Mouse (Mus musculus) forebrain, embryonic 10.5 days (tissue): ENCODE data around the gene Dnajc22. TPM values are rescaled to one million over a fixed set of nuclear protein-coding genes. Genes with fewer than 3 reads are reported as not detected.
A peak's percentile ranks its signal among the peaks of the same experiment; 100 is the strongest.

Experiments
- DNase-seq: peaks from one replicate; pipeline ENCODE4 v3.0.0-alpha.2; 2017; ENCODE audit warnings: low spot score; ENCODE audit errors: extremely low spot score
- H3K27ac ChIP-seq: fragments of 300-500 bp; sonication (generic); 2 replicates; pipeline ENCODE4 v1.5.1; 2016; ENCODE audit warnings: mild to moderate bottlenecking
- H3K27me3 ChIP-seq: fragments of 300-500 bp; sonication (generic); 2 replicates; pipeline ENCODE4 v1.6.1; 2016; ENCODE audit warnings: mild to moderate bottlenecking; ENCODE audit not compliant: poor library complexity, severe bottlenecking
- H3K36me3 ChIP-seq: fragments of 300-500 bp; sonication (generic); replicated peaks from 2 replicates; pipeline ENCODE4 v1.6.1; 2016; ENCODE audit warnings: mild to moderate bottlenecking, moderate library complexity
- H3K4me1 ChIP-seq: fragments of 300-500 bp; sonication (generic); 2 replicates; pipeline ENCODE4 v1.6.1; 2016
- H3K4me3 ChIP-seq: fragments of 300-500 bp; sonication (generic); 2 replicates; pipeline ENCODE4 v1.5.1; 2016; ENCODE audit warnings: mild to moderate bottlenecking, moderate library complexity
- H3K9me3 ChIP-seq: fragments of 300-500 bp; sonication (generic); 2 replicates; pipeline ENCODE4 v1.6.1; 2016; ENCODE audit warnings: mild to moderate bottlenecking, moderate library complexity
- WGBS: fragments of 180-500 bp; shearing (Covaris S2); methylation state at CpG from one replicate; pipeline ENCODE4 v1.1.7; 2016; 5-methylcytosine and 5-hydroxymethylcytosine counted together
- polyA plus RNA-seq: library from polyadenylated mRNA; unstranded; fragments of >200 nt; fragmentation: Nextera tagmentation; extraction: Ambion mirVana; gene quantifications from 2 replicates; pipeline ENCODE4 v1.2.1, GENCODE M21; 2016

Dnajc22 gene
- polyA plus RNA-seq, 1 experiment from 2014 or later: 1.2 TPM

- H3K27me3 ChIP-seq: 0 out of 2 replicates have a peak, but pooled peaks cover 6% of the 10 kb centered on the region
- H3K9me3 ChIP-seq: no peaks in the 10 kb centered on the region
- 89% methylated on average over 3 of the region's 3 CpGs for WGBS
- no peak overlapping the region for H3K27ac ChIP-seq
- H3K36me3 ChIP-seq: no peaks in the 10 kb centered on the region
- no peak overlapping the region for H3K4me3 ChIP-seq
- H3K4me1 ChIP-seq: peaks cover 9% of the 10 kb centered on the region; the same call in 1 of the 2 replicates
- DNase-seq: no peak
Observed at GRCm38 (mm10) chr15:99111139-99111538, 18.2 kb downstream of the Dnajc22 start.

DNA sequence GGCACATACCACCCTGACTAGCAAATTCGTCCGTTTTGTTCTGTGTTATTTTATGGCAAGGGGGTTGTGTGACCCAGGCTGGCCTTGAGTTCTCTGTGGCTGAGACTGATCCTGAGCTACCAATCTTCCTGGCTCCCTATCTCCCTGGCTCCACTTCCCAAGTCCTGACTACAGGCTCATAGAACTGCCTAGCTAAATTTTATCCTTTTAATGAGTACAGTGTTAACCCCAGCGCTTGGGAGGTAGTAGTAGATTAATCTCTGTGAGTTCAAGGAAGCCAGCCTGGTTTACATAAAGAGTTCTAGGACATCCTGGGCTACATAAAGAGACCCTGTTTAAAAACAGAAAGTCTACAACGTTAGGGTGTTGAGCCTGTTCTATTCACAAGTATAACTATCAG lies 18.8 kb downstream of the Dnajc22 start:
- Histone ChIP-seq H3K9me3 (no peaks in the 10 kb centered on the region), H3K27me3 (0 out of 2 replicates have a peak, but pooled peaks cover 6% of the 10 kb centered on the region), H3K36me3 (no peaks in the 10 kb centered on the region), H3K27ac (no peak overlapping the region), H3K4me1 (peaks cover 9% of the 10 kb centered on the region; the same call in 1 of the 2 replicates), H3K4me3 (no peak overlapping the region)
- no peak for DNase-seq
- 76% methylated on average over 4 of the region's 4 CpGs for WGBS

DNA sequence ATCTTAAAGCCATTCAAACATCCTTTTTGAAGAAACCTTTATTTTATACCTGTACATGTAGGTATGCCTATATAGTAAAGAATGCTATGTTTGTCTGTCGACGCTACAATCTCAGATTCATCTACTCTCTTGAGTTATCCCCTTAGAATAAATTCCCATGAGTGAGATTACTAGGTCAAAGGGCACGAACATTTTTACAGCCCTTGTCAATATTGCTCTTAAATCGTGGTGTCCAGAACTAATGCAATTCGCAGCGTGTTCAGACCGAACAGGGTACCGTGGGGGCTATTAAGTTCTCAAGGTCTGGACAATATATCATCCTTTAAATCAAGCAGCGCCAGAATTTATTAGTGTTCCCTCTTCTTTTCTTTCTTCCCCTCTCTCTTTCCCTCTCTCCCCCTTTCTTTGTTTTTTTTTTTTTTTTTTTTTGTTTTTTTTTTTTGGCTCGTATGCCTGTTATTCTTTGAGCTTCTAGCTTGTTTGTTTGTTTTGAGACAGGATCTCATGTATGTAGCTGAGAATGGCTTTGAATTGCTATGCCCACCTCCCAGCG lies 19.9 kb downstream of the Dnajc22 start:
- Histone ChIP-seq H3K27ac (no peak overlapping the region), H3K4me1 (peaks cover 9% of the 10 kb centered on the region; the same call in 1 of the 2 replicates), H3K4me3 (peak overlapping the region; percentile 34; the same call in 1 of the 2 replicates), H3K9me3 (no peaks in the 10 kb centered on the region), H3K36me3 (no peaks in the 10 kb centered on the region), H3K27me3 (0 out of 2 replicates have a peak, but pooled peaks cover 6% of the 10 kb centered on the region)
- no peak for DNase-seq
- 73% methylated on average over 11 of the region's 11 CpGs for WGBS

- Histone ChIP-seq H3K36me3 (no peaks in the 10 kb centered on the region), H3K27me3 (0 out of 2 replicates have a peak, but pooled peaks cover 6% of the 10 kb centered on the region), H3K4me1 (peaks cover 9% of the 10 kb centered on the region; the same call in 1 of the 2 replicates), H3K4me3 (peak overlapping the region; percentile 34), H3K9me3 (no peaks in the 10 kb centered on the region), H3K27ac (no peak overlapping the region)
- DNase-seq: peak; percentile 42
- 10% methylated on average over 9 of the region's 9 CpGs for WGBS
Observed at GRCm38 (mm10) chr15:99113396-99113975, 20.5 kb downstream of the Dnajc22 start.

DNA sequence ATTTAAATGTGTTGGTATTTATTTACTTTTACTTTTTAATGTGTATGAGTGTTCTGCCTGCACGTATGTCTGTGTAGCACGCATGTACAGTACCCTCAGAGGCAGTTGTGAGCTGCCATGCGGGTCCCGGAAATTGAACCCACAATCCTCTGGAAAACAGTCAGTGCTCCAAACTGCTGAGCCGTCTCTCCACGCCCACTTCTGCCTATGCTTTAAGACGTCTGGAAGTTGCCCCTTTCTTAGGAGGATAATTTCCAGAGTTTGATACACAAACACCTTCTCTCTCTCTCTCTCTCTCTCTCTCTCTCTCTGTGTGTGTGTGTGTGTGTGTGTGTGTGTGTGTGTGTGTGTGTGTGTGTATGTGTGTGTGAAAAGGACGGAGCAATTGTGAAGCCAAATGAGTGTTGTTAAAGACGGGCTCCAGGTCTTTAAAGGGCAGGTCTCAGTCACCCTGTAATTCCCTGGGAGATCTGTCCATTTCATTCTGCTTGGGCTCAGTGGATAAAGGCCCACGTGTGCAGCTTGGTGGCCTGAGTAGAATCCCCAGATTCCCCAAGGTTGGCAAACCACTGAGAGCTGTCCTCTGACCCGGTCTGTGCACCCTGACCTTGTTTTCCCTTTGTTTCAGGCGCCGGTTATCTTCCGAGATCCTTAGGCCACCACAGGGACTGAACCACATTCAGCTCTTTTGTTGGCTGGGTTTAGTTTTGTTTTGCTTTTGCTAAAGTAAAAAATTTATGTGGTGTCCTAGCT lies 21.5 kb downstream of the Dnajc22 start:
- Histone ChIP-seq H3K27me3 (0 out of 2 replicates have a peak, but pooled peaks cover 6% of the 10 kb centered on the region), H3K27ac (0 out of 2 replicates have a peak overlapping the region, but pooled peaks have one; percentile 11), H3K9me3 (no peaks in the 10 kb centered on the region), H3K4me3 (no peak overlapping the region), H3K36me3 (no peaks in the 10 kb centered on the region), H3K4me1 (peaks cover 9% of the 10 kb centered on the region; the same call in 1 of the 2 replicates)
- DNase-seq: no peak
- 55% methylated on average over 14 of the region's 14 CpGs for WGBS

- Histone ChIP-seq H3K36me3 (no peaks in the 10 kb centered on the region), H3K4me3 (no peak overlapping the region), H3K9me3 (no peaks in the 10 kb centered on the region), H3K4me1 (peaks cover 9% of the 10 kb centered on the region; the same call in 1 of the 2 replicates), H3K27me3 (0 out of 2 replicates have a peak, but pooled peaks cover 10% of the 10 kb centered on the region), H3K27ac (0 out of 2 replicates have a peak overlapping the region, but pooled peaks have one; percentile 11)
- no peak for DNase-seq
- WGBS: 88% methylated on average over 7 of the region's 7 CpGs
Observed at GRCm38 (mm10) chr15:99115065-99115423, 22.1 kb downstream of the Dnajc22 start.

- Histone ChIP-seq H3K4me3 (no peak overlapping the region), H3K4me1 (peaks cover 22% of the 10 kb centered on the region), H3K9me3 (no peaks in the 10 kb centered on the region), H3K36me3 (no peaks in the 10 kb centered on the region), H3K27me3 (peaks cover 21% of the 10 kb centered on the region; the same call in 1 of the 2 replicates), H3K27ac (no peak overlapping the region)
- 60% methylated on average over 11 of the region's 11 CpGs for WGBS
- no peak for DNase-seq
Observed at GRCm38 (mm10) chr15:99116539-99116938, 23.6 kb downstream of the Dnajc22 start.

- DNase-seq: no peak
- Histone ChIP-seq H3K4me1 (peaks cover 18% of the 10 kb centered on the region), H3K36me3 (no peaks in the 10 kb centered on the region), H3K27me3 (peaks cover 24% of the 10 kb centered on the region; the same call in 1 of the 2 replicates), H3K27ac (peak overlapping the region; percentile 60), H3K4me3 (no peak overlapping the region), H3K9me3 (no peaks in the 10 kb centered on the region)
- WGBS: 19% methylated on average over 11 of the region's 11 CpGs
Observed at GRCm38 (mm10) chr15:99120814-99121213, 27.8 kb downstream of the Dnajc22 start.

- H3K27ac ChIP-seq: no peak overlapping the region
- no peak overlapping the region for H3K4me3 ChIP-seq
- H3K9me3 ChIP-seq: no peaks in the 10 kb centered on the region
- DNase-seq: no peak
- H3K4me1 ChIP-seq: peaks cover 23% of the 10 kb centered on the region
- 83% methylated on average over 2 of the region's 2 CpGs for WGBS
- H3K36me3 ChIP-seq: no peaks in the 10 kb centered on the region
- peaks cover 24% of the 10 kb centered on the region; the same call in 1 of the 2 replicates for H3K27me3 ChIP-seq
Observed at GRCm38 (mm10) chr15:99122642-99123041, 29.7 kb downstream of the Dnajc22 start.

- Histone ChIP-seq H3K4me1 (peaks cover 45% of the 10 kb centered on the region), H3K27me3 (peaks cover 17% of the 10 kb centered on the region; the same call in 1 of the 2 replicates), H3K9me3 (no peaks in the 10 kb centered on the region), H3K36me3 (peaks cover 15% of the 10 kb centered on the region; the same call in 1 of the 2 replicates), H3K4me3 (peak within 1 kb of the TSS; percentile 86), H3K27ac (peak within 1 kb of the TSS; percentile 98)
- no peak for DNase-seq
- WGBS: 1% methylated on average over 12 of the region's 12 CpGs
Observed at GRCm38 (mm10) chr15:99125711-99126080, 32.7 kb downstream of the Dnajc22 start, which contains the start of gene Spats2. Gene Spats2 (plus strand): TSS chr15:99125916.

DNA sequence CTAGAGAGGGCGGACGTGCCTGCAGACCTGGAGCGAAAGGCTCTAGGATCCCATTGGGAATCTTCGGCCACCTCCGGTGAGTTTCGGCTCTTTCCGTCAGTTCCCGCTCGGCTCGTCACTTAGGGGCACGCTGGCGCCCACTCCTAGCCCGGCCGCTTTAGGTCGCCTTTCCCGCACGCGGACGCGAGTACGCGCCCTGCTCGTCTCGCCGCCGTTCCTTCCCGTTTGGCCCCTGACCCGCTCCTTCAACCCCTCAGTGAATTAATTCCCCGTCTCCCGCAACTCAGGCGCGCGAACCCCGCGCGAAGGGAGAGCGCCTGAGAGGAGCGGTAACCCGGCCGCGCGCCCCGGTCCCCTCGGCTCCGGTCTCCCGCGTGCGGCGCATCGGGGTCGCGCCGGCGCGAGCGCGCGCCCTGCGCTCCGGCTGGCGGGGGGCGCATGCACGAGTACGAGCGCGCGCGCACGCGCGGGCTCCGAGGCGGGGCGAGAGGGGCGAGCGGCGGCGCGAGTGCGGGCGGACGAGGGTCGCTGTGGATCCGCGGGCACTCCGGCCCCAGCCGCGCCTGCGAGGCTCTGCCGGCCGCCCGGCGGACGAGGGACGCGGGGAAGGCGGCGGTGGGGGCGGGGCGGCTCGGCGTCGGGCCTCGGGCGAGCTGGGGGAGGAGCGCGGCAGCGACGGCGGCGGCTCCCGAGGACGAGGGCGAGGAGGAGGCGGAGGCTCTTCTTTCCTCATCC lies 33.3 kb downstream of the Dnajc22 start:
- H3K27me3 ChIP-seq: peaks cover 12% of the 10 kb centered on the region; the same call in 1 of the 2 replicates
- H3K27ac ChIP-seq: peak overlapping the region; percentile 98
- peak; percentile 95 for DNase-seq
- H3K4me3 ChIP-seq: peak overlapping the region; percentile 86
- under 1% methylated on average over 114 of the region's 115 CpGs for WGBS
- H3K9me3 ChIP-seq: no peaks in the 10 kb centered on the region
- H3K4me1 ChIP-seq: peaks cover 45% of the 10 kb centered on the region
- H3K36me3 ChIP-seq: peaks cover 15% of the 10 kb centered on the region; the same call in 1 of the 2 replicates

- H3K4me3 ChIP-seq: peak overlapping the region; percentile 86
- peak overlapping the region; percentile 98 for H3K27ac ChIP-seq
- peaks cover 22% of the 10 kb centered on the region; the same call in 1 of the 2 replicates for H3K36me3 ChIP-seq
- H3K27me3 ChIP-seq: peaks cover 8% of the 10 kb centered on the region; the same call in 1 of the 2 replicates
- DNase-seq: no peak
- whole genome bisulfite sequencing: 1% methylated on average over 35 of the region's 35 CpGs
- peaks cover 47% of the 10 kb centered on the region for H3K4me1 ChIP-seq
- H3K9me3 ChIP-seq: no peaks in the 10 kb centered on the region
Observed at GRCm38 (mm10) chr15:99126816-99127365, 33.9 kb downstream of the Dnajc22 start.
